Mouse (Mus musculus) intestine, embryonic 14.5 days (tissue): ENCODE measurements around the gene P2ry13. TPM values are rescaled to one million over a fixed set of nuclear protein-coding genes. Genes with fewer than 3 reads are reported as not detected.
A peak's percentile ranks its signal among the peaks of the same experiment; 100 is the strongest.

Source experiments
- ATAC-seq: fragments of 200-750 bp; cut with Nextera tagmentation; replicated peaks from 2 replicates; pipeline ENCODE4 v1.8.0; 2017; ENCODE audit warnings: low read depth, moderate number of reproducible peaks, moderate TSS enrichment, moderate library complexity; ENCODE audit not compliant: low FRiP score, low TSS enrichment
- DNase-seq: peaks from one replicate; pipeline ENCODE4 v3.0.0-alpha.2; 2018; ENCODE audit warnings: low spot score
- H3K27ac ChIP-seq: fragments of 300-500 bp; sonication (generic); 2 replicates; pipeline ENCODE4 v1.5.1; 2014; ENCODE audit warnings: low read depth, mild to moderate bottlenecking, control low read depth
- H3K27me3 ChIP-seq: fragments of 300-500 bp; sonication (generic); replicated peaks from 2 replicates; pipeline ENCODE4 v1.6.1; 2014; ENCODE audit warnings: low read length, control low read depth; ENCODE audit not compliant: control insufficient read depth, insufficient read depth
- H3K36me3 ChIP-seq: fragments of 300-500 bp; sonication (generic); 2 replicates; pipeline ENCODE4 v1.6.1; 2014; ENCODE audit warnings: low read length, control low read depth; ENCODE audit not compliant: control insufficient read depth, insufficient read depth
- H3K4me1 ChIP-seq: fragments of 300-500 bp; sonication (generic); replicated peaks from 2 replicates; pipeline ENCODE4 v1.6.1; 2014; ENCODE audit warnings: low read length, control low read depth, mixed read lengths; ENCODE audit not compliant: control insufficient read depth, insufficient read depth
- H3K4me2 ChIP-seq: fragments of 300-500 bp; sonication (generic); 2 replicates; pipeline ENCODE4 v1.6.1; 2014; ENCODE audit warnings: low read length
- H3K4me3 ChIP-seq: fragments of 300-500 bp; sonication (generic); 2 replicates; pipeline ENCODE4 v1.5.1; 2014; ENCODE audit warnings: low read depth, low read length, control low read depth, mixed read lengths
- H3K9ac ChIP-seq: fragments of 300-500 bp; sonication (generic); 2 replicates; pipeline ENCODE4 v1.6.1; 2014; ENCODE audit warnings: mild to moderate bottlenecking, low read length
- H3K9me3 ChIP-seq: fragments of 300-500 bp; sonication (generic); 2 replicates; pipeline ENCODE4 v1.6.1; 2016; ENCODE audit warnings: low read length, control low read depth; ENCODE audit not compliant: control insufficient read depth
- WGBS: fragments of 180-500 bp; shearing (Covaris S2); extraction: QIAGEN DNeasy Blood & Tissue Kit; methylation state at CpG from one replicate; pipeline ENCODE4 v1.1.7; 2014; 5-methylcytosine and 5-hydroxymethylcytosine counted together
- polyA plus RNA-seq: library from polyadenylated mRNA; unstranded; fragments of >200 nt; fragmentation: Nextera tagmentation; extraction: Ambion mirVana; gene quantifications from 2 replicates; pipeline ENCODE4 v1.2.1, GENCODE M21; 2014

Gene P2ry13
- polyA plus RNA-seq, 1 experiment from 2014 or later, result 1.6 TPM

DNA sequence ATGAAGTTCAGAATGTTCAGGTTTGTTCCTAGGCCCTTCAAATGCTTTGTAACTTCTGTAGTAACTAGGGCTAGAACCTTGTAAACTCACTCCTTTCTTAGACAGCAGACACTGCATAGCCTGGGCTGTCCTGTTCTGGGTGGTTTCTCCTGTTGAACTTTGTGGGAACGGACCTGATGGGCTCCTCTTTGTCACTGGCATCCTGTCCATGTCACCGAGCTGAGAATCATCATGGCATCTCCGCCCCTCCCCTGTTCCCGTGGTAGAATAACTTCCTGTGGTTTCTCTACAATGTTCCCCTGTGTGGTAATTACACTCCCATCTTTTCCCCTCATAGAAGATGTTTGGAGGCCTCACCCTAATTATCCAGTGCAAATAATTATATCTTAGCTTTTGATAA is 4.7 kb downstream of the P2ry13 start:
- 85% methylated on average over 4 of the region's 4 CpGs for WGBS
- no peak overlapping the region for H3K27ac ChIP-seq
- ATAC-seq, result no peak

DNA sequence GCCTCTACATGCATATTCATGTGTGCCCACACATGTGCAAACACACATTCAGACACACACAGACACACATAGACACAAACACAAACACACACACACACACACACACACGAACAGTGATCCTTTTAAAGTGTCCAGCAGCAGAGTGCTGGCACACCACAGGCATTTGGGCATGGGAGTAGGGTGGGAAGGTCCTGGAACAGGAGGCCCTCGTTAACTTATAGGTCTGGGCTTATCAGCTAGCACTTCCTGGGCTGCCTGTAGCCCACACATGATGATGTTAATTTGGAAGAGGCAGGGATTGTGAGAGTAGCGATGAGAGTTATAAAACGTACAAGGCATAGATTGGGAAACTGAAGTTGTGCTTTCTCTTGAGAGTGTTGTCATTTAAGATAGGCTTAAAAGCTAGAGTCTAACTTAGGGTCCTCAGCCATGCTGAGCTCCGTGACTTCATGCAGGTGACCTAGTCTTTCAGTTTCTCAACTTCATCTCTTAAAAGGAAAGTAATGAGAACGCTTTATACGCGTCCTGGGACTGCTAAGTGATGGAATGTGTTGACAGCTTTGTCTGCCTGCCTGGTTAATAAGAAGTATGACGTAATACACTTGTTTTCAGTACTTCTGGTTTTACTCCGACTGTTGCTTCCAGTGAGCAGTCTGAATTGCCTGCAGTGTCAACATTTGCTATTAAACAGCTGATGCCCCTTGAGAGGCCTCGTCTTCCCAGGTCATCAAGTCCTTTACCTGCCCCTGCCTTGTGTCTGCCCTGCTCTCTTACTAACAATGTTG is 5.8 kb downstream of the P2ry13 start:
- Histone ChIP-seq H3K4me2 (no peak overlapping the region), H3K9me3 (no peaks in the 10 kb centered on the region), H3K27me3 (no peaks in the 10 kb centered on the region), H3K36me3 (no peaks in the 10 kb centered on the region), H3K4me1 (no peaks in the 10 kb centered on the region), H3K9ac (no peak overlapping the region), H3K4me3 (no peak overlapping the region), H3K27ac (no peak overlapping the region)
- DNase-seq (no peak), ATAC-seq (no peak)
- 54% methylated on average over 11 of the region's 11 CpGs for WGBS

More for the DNA sequence above, 4.7 kb downstream of the P2ry13 start:
- Histone ChIP-seq H3K4me3 (no peak overlapping the region), H3K27me3 (no peaks in the 10 kb centered on the region), H3K36me3 (no peaks in the 10 kb centered on the region), H3K4me1 (no peaks in the 10 kb centered on the region), H3K9ac (no peak overlapping the region), H3K4me2 (no peak overlapping the region), H3K9me3 (no peaks in the 10 kb centered on the region)
- DNase-seq, result no peak

DNA sequence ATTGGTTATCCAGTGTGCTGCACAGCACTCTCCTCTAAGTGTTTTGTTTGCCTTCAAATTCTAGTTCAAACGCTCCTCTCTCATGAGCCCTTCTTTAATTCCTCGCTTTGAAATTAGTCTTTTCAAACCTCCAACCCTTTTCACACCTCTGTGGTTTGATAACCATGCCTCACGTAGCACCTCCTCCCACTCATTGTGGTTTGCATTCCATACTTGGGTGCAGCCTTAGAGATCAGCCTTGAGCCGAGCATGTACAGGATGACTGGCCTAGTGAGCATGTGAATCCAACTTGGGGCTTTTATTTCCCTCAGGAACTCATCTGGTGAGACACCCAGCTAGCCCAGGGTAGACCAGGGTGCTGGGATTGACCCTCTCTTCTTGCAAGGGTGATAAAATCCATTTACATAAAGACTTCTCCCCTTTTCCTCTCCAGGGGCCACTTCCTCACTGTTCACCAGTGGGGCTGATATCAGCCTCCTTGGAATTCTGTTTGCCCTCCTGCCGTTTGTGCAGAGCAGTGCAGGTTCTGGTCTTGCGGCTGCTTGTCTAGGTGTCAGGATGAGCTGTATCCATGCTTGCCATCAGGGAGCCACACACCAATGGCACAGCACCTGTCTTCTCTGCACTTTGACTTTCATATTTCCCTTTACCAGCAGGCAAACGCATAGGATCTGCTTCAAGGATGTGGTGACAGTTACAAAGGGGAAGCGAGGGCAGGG is 6.7 kb downstream of the P2ry13 start:
- H3K4me1 ChIP-seq, result no peaks in the 10 kb centered on the region
- H3K4me2 ChIP-seq, result no peak overlapping the region
- no peak overlapping the region for H3K27ac ChIP-seq
- H3K36me3 ChIP-seq, result no peaks in the 10 kb centered on the region
- DNase-seq (no peak), ATAC-seq (no peak)
- H3K27me3 ChIP-seq, result no peaks in the 10 kb centered on the region
- WGBS, result 68% methylated on average over 8 of the region's 8 CpGs
- no peaks in the 10 kb centered on the region for H3K9me3 ChIP-seq
- H3K9ac ChIP-seq, result no peak overlapping the region
- no peak overlapping the region for H3K4me3 ChIP-seq

DNA sequence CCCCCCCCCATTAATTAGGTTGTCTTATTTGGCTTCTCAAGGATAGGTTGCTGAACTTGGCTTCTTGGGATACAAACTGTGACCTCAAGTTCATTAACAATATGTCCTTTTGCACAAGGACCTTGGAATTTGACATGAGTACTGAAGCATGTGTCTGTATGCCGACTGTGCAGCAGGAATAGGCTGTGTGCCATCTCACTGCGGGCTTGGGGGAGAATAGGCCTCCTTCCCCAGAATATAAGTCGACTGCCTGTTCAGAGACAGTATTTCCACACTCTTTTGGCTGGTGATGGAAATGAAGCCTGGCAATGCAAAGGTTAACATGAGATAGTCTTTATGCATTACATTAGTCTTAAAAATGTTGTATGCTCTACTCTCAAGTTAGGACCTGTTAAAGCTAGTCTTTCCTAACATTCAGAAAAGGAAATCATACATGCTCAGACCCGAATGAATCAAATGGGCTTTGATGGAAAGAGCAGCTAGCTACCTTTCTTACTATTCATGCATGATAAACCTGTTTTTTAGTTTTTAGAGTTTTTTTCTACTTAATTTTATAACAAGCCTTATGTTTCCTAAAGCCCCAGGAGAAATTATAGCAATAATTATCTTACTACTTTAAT is 13.2 kb downstream of the P2ry13 start:
- ATAC-seq (no peak), DNase-seq (peak; percentile 38)
- no peaks in the 10 kb centered on the region for H3K27me3 ChIP-seq
- H3K27ac ChIP-seq, result no peak overlapping the region
- no peaks in the 10 kb centered on the region for H3K9me3 ChIP-seq
- H3K4me1 ChIP-seq, result no peaks in the 10 kb centered on the region
- no peak overlapping the region for H3K4me2 ChIP-seq
- 84% methylated on average over 4 of the region's 4 CpGs for WGBS
- no peak overlapping the region for H3K9ac ChIP-seq
- H3K36me3 ChIP-seq, result no peaks in the 10 kb centered on the region
- H3K4me3 ChIP-seq, result no peak overlapping the region

DNA sequence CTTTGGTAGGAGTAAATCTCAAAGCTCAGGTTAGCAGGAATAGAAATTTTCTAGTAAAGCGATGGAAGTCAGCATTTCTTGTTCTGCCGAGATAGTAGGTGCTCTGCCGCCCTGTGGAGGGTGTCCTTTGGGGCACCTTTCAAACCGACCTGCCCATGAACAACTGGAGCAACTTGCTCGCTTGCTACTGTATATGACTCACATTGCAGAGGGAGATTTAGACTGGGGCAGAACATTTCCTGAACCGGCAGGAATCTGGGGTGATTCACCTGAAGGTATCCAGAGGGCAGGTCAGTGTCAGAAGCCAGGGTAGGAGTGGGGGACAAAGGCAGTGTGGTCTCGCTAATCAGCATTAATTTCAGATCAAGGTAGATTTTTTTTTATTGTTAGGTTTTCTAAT is 15.7 kb downstream of the P2ry13 start, which contains the start of gene Gpr87:
TSS of gene Gpr87 (minus strand) at position 167 of the 400 bp plus-strand sequence.
- H3K9ac ChIP-seq, result no peak within 1 kb of the TSS
- no peaks in the 10 kb centered on the region for H3K9me3 ChIP-seq
- H3K36me3 ChIP-seq, result no peaks in the 10 kb centered on the region
- WGBS, result 86% methylated on average over 7 of the region's 7 CpGs
- ATAC-seq, result no peak
- no peak within 1 kb of the TSS for H3K27ac ChIP-seq
- DNase-seq, result peak; percentile 13
- no peak within 1 kb of the TSS for H3K4me3 ChIP-seq
- no peak within 1 kb of the TSS for H3K4me2 ChIP-seq
- no peaks in the 10 kb centered on the region for H3K27me3 ChIP-seq
- no peaks in the 10 kb centered on the region for H3K4me1 ChIP-seq

DNA sequence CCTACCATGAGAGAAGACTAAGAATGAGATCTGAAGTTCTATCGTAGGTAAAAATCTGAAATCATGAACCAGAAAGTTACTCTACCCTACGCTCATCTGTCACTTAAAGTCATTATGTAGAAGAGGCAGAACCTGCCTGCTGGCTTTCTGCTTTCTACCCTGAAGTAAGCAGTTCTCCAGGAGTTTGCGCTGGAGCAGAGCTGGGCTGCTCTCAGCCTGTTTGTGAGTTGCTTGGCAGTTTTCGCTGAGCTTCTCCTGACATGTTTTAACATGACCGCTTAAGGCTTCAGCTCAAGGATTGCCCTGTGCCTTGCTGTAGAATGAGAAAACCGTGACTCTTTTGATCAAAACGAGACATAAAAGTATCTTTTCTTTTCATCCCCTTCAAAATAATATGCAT is 16.6 kb downstream of the P2ry13 start:
- Histone ChIP-seq H3K4me1 (no peaks in the 10 kb centered on the region), H3K4me2 (no peak overlapping the region), H3K4me3 (no peak overlapping the region), H3K9me3 (no peaks in the 10 kb centered on the region), H3K9ac (no peak overlapping the region), H3K36me3 (no peaks in the 10 kb centered on the region), H3K27me3 (no peaks in the 10 kb centered on the region), H3K27ac (no peak overlapping the region)
- DNase-seq (no peak), ATAC-seq (no peak)
- 86% methylated on average over 7 of the region's 7 CpGs for WGBS

DNA sequence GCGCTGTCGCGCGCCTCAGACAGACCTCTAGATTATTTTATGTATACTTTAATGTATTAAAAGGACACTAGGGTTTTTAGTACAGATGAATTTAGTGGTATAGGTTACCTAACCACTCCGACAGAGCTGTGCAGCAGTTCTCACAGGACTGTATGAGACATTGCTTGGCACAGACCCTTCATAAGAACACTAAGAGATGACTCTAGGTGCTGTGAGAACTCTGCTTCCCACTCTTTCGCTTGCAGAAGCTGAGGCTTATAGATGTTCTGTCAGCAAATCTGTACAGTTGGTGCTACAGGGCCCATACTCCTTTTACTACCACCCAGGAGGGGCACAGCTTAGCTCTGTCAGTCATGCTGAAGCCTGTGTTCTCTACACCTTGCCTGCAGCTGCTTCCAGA is 19.0 kb downstream of the P2ry13 start:
- ATAC-seq, result no peak
- WGBS, result 94% methylated on average over 6 of the region's 6 CpGs
- Histone ChIP-seq H3K36me3 (no peaks in the 10 kb centered on the region), H3K4me3 (no peak overlapping the region), H3K27ac (no peak overlapping the region), H3K9me3 (no peaks in the 10 kb centered on the region), H3K9ac (no peak overlapping the region), H3K27me3 (no peaks in the 10 kb centered on the region), H3K4me1 (no peaks in the 10 kb centered on the region), H3K4me2 (no peak overlapping the region)
- DNase-seq, result peak; percentile 46

DNA sequence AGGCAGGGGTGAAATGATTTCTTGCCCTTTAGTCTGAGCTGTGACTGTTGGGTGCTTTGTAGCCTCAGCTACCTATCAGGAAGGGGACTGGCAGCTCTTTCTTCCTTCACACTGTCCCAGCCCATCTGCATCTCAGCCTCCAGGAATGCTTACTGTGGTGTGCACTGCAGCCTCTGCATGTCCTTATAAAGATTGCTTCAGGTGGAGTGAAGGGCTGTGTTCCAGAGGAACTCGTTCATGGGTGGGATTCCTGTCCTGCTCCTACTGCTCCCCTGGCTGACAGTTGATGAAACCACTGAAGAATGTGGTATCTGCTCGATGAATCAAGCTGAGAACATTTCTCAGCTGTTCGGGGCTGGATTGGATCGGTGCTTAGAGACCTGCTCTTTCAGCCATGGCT is 23.3 kb downstream of the P2ry13 start:
- ATAC-seq (no peak), DNase-seq (no peak)
- H3K4me2 ChIP-seq, result no peak overlapping the region
- no peaks in the 10 kb centered on the region for H3K9me3 ChIP-seq
- no peak overlapping the region for H3K27ac ChIP-seq
- WGBS, result 73% methylated on average over 4 of the region's 4 CpGs
- no peak overlapping the region for H3K4me3 ChIP-seq
- H3K9ac ChIP-seq, result no peak overlapping the region
- no peaks in the 10 kb centered on the region for H3K4me1 ChIP-seq
- H3K36me3 ChIP-seq, result no peaks in the 10 kb centered on the region
- no peaks in the 10 kb centered on the region for H3K27me3 ChIP-seq
